Mouse (Mus musculus): Measurements from ENCODE around the gene Gpr143. TPM values are rescaled to one million over a fixed set of nuclear protein-coding genes. Genes with fewer than 3 reads are reported as not detected.

Gpr143 gene
- polyA plus RNA-seq (2012; rRNA removed): 0.06 and 0.20 TPM in 2 replicates

GRCm38 (mm10) chrX:152781720-152782403 lies at the start of gene Gpr143:
Gpr143 (plus strand) TSS chrX:152781921.

GRCm38 (mm10) chrX:152768891-152769599 lies 12.7 kb upstream of the Gpr143 start, which contains the start of gene Shroom2:
Shroom2 (minus strand) TSS chrX:152769465.

Other genes starting within 250 kb of the Gpr143 start
- gene Cldn34a, start 218.6 kb upstream of the Gpr143 start, polyA plus RNA-seq (2012; rRNA removed): not detected in 2 replicates
- 1.9 and 3.1 TPM in 2 replicates for gene Shroom2, start 12.5 kb upstream of the Gpr143 start, polyA plus RNA-seq (2012; rRNA removed)
- 0.04 TPM in 1 of 2 replicates, not detected in the other for gene Usp51, start 224.5 kb downstream of the Gpr143 start, polyA plus RNA-seq (2012; rRNA removed)